Mouse (Mus musculus): ENCODE measurements around the gene Psmb1. TPM values are rescaled to one million over a fixed set of nuclear protein-coding genes. Genes with fewer than 3 reads are reported as not detected.

The Psmb1 gene
- total RNA-seq, 2 experiments from 2014 or later = 122 to 130 TPM

DNA sequence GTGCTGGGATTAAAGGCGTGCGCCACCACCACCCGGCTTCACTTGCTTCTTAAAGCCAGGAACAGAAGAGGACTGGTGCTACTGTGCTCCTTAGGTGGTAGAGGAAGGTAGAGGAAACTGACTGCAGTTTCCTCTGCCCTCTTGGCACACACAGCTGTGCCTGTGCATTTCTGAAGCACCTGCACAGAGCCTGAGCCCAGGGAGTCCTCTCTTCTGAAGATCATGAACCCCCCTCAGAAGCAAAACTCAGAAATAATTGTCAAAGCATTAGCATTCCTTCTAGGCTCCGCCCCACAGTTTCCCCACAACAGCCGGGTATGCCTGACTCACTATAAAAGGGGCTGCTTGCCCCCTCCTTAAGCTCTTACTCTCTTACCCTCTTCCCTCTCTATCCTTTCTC, 51.7 kb downstream of the Psmb1 start:
- Histone ChIP-seq H3K4me3 (no peak overlapping the region), H3K27ac (no peak overlapping the region)
- TF ChIP-seq CTCF (conservative IDR thresholded peaks at IDR 0.05) = no peak
- no peak for DNase-seq (ENCODE audit: low spot score in 2 of 2)

DNA sequence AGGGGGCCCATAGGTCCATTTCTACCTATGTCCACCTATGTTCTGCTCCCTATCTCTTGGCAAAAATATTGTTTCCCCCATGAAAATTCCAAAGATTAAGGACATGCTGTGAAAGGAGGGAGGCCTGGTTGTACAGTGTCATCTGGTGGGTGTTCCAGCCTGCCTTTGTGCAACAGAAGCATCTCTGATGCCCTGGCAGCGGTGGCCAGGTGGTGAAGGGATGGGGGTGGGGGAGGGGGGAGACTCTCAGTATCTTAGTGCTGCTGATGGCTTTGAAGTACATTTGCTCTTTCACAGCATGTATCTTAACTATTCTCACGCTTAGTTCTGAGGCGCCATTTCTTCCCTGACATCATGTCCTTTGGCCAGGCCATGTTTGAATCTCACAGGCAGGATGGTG, 54.1 kb downstream of the Psmb1 start:
- DNase-seq (ENCODE audit: low spot score in 2 of 2) = no peak
- Histone ChIP-seq H3K4me3 (no peak overlapping the region), H3K27ac (no peak overlapping the region)
- TF ChIP-seq CTCF (conservative IDR thresholded peaks at IDR 0.05) = no peak

DNA sequence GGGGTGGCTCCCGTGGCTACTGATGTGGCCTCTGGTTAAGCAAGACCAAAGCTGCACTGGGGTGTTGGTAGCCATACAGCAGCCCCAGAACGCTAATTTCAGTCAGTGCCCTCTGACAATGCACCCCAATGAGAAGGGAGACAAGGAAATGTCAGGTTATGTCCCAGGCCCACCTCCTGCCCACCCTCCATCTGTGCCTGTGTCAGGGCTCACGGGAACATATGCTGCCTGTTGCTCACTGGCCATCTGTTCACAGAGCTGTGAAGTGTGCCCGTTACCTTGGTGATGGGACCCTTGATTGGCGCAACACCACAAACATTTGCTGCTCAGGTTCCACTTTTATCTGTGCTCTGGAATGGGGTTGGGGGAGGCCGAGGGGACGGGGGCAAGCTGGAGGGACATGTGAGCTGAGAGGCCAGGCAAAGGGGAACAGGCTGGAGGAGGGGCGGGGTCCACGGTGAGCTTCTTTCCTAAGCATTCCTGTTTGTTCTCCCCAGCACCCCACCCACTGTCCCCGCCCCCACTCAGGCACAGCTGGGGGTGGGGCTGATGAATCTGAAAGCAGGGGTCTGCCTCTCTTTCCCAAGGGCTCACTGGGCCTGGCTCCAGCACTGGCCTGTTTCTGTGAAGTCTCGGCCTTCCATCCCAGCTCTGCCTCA, 59.0 kb downstream of the Psmb1 start:
- peak; percentile 43 to 46 for DNase-seq (ENCODE audit: low spot score in 2 of 2)
- Histone ChIP-seq H3K27ac (peak overlapping the region; percentile 57; the same call in 1 of the 2 replicates), H3K4me3 (no peak overlapping the region)
- TF ChIP-seq CTCF (conservative IDR thresholded peaks at IDR 0.05) = no peak

DNA sequence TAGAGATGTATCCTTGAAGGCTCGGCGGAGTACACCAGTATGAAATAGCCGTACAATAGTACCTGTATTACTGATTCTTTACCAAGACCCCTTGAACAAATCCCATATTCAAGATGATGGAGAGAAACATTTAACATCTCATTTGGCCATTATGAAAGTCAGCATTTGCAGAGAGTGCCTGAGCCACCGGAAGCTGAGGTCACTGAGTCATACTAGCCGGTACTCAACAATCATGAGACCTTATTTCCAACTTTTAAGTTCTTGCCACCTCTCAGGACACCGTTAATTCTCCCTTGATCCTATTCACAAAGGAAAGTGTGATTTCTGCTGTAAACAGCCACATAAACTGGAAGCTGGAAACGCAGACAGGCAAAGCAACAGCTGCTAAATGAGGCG, 59.5 kb downstream of the Psmb1 start:
- peak overlapping the region; percentile 57; the same call in 1 of the 2 replicates for H3K27ac ChIP-seq
- H3K4me3 ChIP-seq = no peak overlapping the region
- TF ChIP-seq CTCF (conservative IDR thresholded peaks at IDR 0.05) = no peak
- no peak for DNase-seq (ENCODE audit: low spot score in 2 of 2)

DNA sequence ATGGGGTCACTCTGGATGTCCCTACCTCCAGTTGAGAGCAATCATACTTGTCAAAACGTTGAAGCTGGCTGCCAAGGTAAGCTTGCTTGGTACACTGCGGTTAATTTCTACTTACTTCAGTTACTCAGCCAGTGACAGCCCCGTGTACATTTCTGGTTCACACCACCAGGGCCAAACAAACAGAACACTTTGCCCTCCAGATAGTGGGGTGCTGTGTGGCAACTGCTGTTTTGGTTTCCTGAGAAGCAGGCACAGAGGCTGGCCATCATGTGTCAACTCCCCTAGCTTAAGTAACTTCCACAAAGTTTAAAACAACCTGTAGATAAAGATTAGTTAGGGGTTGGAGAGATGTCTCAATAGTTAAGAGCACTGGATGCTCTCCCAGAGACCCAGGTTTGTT, 64.8 kb downstream of the Psmb1 start:
- H3K27ac ChIP-seq = no peak overlapping the region
- no peak for TF ChIP-seq CTCF (conservative IDR thresholded peaks at IDR 0.05)
- DNase-seq (ENCODE audit: low spot score in 2 of 2) = no peak
- no peak overlapping the region for H3K4me3 ChIP-seq

DNA sequence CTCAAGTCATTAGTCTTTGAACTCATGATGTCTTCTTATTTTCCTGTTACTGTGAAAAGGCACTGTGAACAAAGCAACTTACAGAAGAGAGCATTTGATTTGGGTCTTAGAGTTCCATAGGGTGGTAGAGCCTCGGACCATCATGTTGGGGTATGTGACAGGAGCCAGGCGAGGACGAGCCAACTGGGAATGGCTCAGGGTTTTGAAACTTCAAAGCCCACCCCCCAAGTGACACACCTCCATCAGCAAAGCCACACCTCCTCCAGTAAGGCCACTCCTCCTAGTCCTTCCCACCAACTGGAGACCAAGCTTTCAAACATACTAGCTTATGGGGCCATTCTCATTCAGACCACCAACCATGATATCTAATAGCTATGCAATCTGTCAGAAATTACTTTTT, 67.5 kb downstream of the Psmb1 start:
- H3K27ac ChIP-seq = no peak overlapping the region
- H3K4me3 ChIP-seq = no peak overlapping the region
- no peak for DNase-seq (ENCODE audit: low spot score in 2 of 2)
- no peak for TF ChIP-seq CTCF (conservative IDR thresholded peaks at IDR 0.05)

DNA sequence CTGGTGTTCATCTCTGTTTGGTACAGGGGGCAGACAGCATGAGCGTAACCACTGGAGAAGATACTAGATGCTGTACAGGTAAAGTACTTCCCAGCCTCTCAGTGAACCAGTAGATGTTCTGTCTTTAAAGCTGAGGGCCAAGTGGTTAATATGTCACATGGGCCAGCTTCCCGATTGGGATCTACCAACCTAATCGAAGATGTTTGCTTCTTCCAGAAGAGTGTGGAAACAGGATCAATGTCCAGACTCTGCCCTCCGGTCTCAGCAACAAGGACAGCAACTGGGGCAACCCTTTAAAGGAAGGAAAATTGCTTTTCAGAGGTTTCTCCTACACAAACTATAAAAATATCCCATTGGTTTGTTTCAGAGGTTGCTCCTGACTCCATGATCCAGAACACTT, 68.0 kb downstream of the Psmb1 start:
- TF ChIP-seq CTCF (conservative IDR thresholded peaks at IDR 0.05) = no peak
- DNase-seq (ENCODE audit: low spot score in 2 of 2) = no peak
- H3K27ac ChIP-seq = peak overlapping the region; percentile 46; the same call in 1 of the 2 replicates
- H3K4me3 ChIP-seq = no peak overlapping the region

DNA sequence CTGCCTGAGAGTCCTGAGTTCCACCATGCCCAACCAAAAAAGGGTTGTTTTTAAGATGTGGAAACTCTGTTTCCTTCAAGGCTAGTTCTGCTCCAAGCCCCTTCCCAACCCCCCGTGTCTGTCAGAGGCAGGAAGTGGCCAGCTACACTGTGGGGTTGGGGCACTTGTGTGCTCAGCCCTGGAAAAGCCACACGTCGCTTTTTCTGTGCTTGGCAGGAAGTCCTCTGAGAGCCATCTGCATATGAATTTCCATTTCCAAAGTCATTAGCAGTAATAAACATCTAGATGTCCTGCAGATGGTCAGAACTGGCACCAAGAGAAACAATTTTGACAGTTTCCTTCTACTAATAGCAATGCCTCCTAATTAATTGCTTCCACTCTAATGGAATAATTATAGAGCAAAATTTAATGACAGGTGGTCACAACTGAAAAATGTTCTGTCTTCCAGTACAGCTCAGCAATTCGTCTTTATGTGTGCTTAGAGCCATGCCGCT, 68.5 kb downstream of the Psmb1 start:
- TF ChIP-seq CTCF (conservative IDR thresholded peaks at IDR 0.05) = no peak
- DNase-seq (ENCODE audit: low spot score in 2 of 2) = peak in 1 of 2 experiments; percentile 19
- peak overlapping the region; percentile 46; the same call in 1 of the 2 replicates for H3K27ac ChIP-seq
- no peak overlapping the region for H3K4me3 ChIP-seq

DNA sequence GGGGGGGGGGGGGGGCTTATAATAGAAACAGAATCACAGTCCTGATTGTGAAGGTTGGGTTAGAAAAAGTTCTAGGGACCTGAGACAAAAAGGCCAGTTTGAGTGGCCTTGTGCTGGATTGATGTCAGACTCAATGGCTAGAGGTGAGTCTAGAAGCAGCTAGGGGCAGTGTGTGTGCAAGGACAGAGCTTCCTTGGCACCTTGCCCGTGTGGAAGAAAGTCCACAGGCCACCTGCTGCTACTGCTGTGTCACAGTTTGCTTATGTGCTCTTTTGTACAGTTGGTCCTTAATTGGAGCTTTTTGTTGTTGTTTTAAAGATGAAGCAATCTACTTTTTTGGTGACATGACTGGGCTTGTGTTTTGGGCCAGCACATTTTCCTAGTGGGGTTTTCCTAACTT, 69.6 kb downstream of the Psmb1 start:
- no peak overlapping the region for H3K4me3 ChIP-seq
- H3K27ac ChIP-seq = no peak overlapping the region
- no peak for DNase-seq (ENCODE audit: low spot score in 2 of 2)
- no peak for TF ChIP-seq CTCF (conservative IDR thresholded peaks at IDR 0.05)

DNA sequence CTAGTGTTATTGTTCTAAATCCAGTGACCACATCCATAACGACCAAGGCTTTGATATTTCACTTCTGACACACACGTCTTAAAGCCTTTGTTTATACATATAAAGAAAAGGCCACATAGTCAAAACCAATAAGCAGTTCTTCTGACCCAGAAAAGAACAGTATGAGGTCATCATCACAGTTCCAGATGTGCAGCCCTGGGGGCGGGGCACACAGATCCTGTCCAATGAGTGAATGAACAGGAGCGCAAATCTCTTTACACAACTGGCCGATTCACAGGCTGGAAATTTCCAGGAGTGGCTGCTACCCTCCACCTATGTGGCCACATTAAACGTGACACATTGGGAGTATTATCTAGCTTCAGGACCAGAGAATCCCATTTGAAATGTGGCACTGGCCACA, 70.1 kb downstream of the Psmb1 start:
- Histone ChIP-seq H3K4me3 (no peak overlapping the region), H3K27ac (no peak overlapping the region)
- DNase-seq (ENCODE audit: low spot score in 2 of 2) = no peak
- no peak for TF ChIP-seq CTCF (conservative IDR thresholded peaks at IDR 0.05)

DNA sequence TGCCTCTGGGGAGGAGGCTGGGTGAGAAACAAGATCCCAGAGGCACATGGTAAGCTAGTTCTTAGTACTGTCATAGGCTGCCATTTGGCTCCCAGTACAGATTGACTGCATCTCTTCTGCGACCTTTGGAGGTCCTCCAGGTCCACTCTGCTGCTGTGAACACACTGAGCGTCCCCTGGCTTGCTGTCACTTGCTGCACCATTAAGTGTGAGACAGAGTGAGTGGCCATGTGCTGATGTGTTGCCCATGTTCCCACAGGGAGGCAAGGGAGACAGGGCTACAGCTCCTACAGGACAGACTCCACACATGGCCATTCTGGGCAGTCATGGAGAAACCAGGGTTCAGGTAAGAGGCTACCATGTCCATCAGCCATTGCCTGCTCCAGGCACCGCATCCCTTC, 73.6 kb downstream of the Psmb1 start:
- Histone ChIP-seq H3K4me3 (no peak overlapping the region), H3K27ac (no peak overlapping the region)
- DNase-seq (ENCODE audit: low spot score in 2 of 2) = no peak
- no peak for TF ChIP-seq CTCF (conservative IDR thresholded peaks at IDR 0.05)

Other genes starting within 250 kb of the Psmb1 start
- 10 to 100 TPM in 1 of 2 experiments, 1 to 10 TPM in 1; 8.8 to 14.0 TPM for gene Dll1, start 122.9 kb downstream of the Psmb1 start, total RNA-seq (2021)
- 10 to 100 TPM; 49.0 to 49.2 TPM for gene Fam120b, start 103.5 kb downstream of the Psmb1 start, total RNA-seq (2021)
- 10 to 100 TPM; 29.1 to 29.6 TPM for gene Tbp, start 137 bp upstream of the Psmb1 start, total RNA-seq (2021)
- gene Pdcd2, start 27.6 kb upstream of the Psmb1 start, total RNA-seq (2021) = 10 to 100 TPM; 15.5 to 23.8 TPM
- 1 to 10 TPM; 2.1 to 3.5 TPM for gene Prdm9, start 64.6 kb upstream of the Psmb1 start, total RNA-seq (2021)
- gene Chd1, start 205.2 kb upstream of the Psmb1 start, total RNA-seq (2021) = 10 to 100 TPM; 22.9 to 25.4 TPM

Data from layer of hippocampus, adult 2 months (tissue).